Mouse (Mus musculus) left cerebral cortex, adult 6 months (tissue): Measurements from ENCODE around the gene Pdia4. TPM values are rescaled to one million over a fixed set of nuclear protein-coding genes. Genes with fewer than 3 reads are reported as not detected.

Experiments used
- long read RNA-seq, 2 experiments: library from polyadenylated mRNA; unstranded; transcript quantifications; one replicate each; pipeline ENCODE4 v2.0.0; 2019 to 2020
- polyA plus RNA-seq: library from polyadenylated mRNA; unstranded; fragments of <200 nt; fragmentation: Nextera tagmentation; gene quantifications from 2 replicates; pipeline ENCODE4 v1.2.3, GENCODE M21; 2021

Pdia4 gene
- 42.1 and 45.0 TPM in 2 replicates for polyA plus RNA-seq
- long read RNA-seq, experiment 1, transcript Pdia4-201 (10 exons, 2,399 nt) = major isoform, 375 of 415 reads
- long read RNA-seq, experiment 1, partial matches to known transcripts = 21 of 415 reads
- long read RNA-seq, experiment 1, other reads (novel, unspliced or antisense) = 19 of 415 reads
- long read RNA-seq, experiment 2, transcript Pdia4-201 (10 exons, 2,399 nt) = major isoform, 60 of 79 reads
- long read RNA-seq, experiment 2, partial matches to known transcripts = 14 of 79 reads
- long read RNA-seq, experiment 2, other reads (novel, unspliced or antisense) = 5 of 79 reads

DNA sequence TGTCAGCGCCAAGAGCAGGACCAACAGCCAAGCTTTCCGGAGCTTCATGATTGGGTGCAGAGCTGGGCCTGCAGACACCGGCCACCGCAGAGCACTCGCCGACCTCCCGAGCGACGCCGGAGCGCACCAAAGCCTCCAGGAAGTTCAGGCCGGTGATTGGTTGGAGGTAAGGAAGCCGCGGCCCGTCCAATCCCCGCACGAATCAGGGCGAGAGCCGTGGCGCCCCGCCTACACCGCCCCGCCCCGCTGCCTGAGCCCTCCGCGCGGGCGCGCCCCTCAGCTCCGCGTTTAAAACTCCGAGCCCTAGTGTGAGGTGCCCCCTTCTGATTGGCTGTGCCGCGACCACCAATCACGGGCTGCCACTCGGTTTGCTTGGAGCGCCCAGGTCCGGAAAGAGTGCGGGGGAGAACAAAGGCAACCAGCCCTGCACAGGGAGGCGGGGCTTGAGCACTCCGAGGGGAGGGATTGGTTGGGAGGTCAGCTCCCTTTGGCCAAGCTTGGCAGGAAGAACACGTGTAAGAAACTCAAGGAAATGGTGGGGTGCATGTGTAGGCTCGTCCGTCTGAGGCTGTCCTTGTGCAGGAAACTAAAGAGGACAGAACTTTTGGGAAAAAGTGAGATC lies at the start of gene Pdia4:
Pdia4 (minus strand) TSS at position 174 of the 622 bp plus-strand sequence.

DNA sequence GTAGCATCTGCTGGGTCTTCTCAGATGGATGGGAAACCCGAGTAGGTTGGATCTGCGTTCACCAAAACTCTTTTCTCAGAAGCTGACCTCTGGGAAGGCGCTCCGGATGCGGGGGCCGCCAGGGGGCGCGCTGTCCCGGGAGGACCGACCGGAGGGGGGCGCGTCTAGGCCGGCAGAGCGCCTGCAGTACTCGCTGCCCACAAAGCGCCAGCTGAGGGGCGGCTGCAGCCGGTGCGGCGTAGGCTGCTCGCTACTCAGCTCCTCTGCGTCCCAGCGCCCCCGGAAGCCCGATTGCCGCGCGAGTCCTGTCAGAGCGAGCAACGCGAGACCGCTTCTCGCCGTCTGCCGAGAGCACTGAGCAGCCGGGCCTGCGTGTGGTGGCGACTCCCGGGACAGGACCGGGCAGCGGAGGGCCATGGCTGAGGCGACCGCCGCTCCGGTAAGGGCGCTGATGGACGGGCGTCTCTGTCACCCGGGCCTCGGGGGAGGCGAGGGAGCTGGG lies 22.3 kb upstream of the Pdia4 start, which contains the start of gene Zfp398:
Zfp398 (plus strand) TSS at position 180 of the 502 bp plus-strand sequence.

DNA sequence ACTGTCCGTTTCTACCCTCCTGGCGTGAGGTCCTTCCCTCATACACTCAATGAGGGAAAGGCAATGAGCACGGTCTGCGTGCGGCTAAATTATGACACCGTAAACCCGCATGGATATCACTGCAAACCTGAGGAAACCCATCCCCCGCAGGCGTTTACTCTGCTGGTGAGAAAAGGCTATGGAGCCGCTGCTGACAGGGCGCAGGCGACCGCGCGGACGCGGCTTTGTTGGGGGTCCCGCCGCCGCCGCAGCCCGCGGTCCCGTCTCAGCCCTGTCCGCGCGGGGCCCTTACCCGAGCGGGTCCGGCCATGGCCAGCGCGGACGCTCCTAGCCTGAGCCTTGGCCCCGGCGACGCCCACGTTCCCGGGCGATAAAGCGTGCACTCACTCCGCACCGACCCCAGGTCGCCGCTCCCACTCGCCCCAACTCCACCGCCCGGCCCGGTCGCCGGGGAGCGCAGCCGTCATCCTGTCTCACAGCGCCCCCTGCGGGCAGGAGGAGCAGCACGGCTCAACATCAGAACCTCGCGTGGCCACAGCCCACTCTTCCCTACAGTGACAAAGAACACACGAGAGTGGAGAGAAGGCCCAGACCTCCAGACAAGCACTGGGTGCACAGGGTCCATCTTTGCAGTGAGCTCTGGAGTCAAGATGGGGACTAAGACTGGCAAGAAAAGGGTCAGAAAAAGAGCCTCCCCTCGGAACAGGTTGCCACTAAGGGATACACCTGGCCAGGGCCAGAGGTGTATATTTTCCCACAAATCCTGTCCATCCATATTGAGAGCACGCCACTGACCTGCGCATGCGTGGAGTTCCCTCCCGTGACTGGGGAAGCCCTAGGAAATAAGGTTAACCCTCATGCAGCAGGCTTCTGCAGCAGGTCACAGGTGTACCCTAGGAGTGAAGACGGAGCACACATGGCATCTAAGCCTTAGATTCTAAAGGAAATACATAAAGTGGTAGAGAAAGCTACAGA lies 17.2 kb upstream of the Pdia4 start, which contains the start of gene Zfp786:
Zfp786 (minus strand) TSS at position 764 of the 975 bp plus-strand sequence.

Other genes with a start within 250 kb of the Pdia4 start
- 5.5 and 8.5 TPM in 2 replicates for gene Ezh2, start 218.1 kb downstream of the Pdia4 start, polyA plus RNA-seq
- 1.4 and 1.7 TPM in 2 replicates for gene Zfp786, start 17.4 kb upstream of the Pdia4 start, polyA plus RNA-seq
- gene Zfp398, start 22.2 kb upstream of the Pdia4 start, polyA plus RNA-seq = 4.4 and 6.3 TPM in 2 replicates
- 1.3 and 2.9 TPM in 2 replicates for gene Zfp282, start 63.8 kb upstream of the Pdia4 start, polyA plus RNA-seq
- 6.5 and 8.0 TPM in 2 replicates for gene Zfp212, start 107.0 kb upstream of the Pdia4 start, polyA plus RNA-seq
- 9.5 and 11.7 TPM in 2 replicates for gene Zfp956, start 140.0 kb upstream of the Pdia4 start, polyA plus RNA-seq
- 10.9 and 14.7 TPM in 2 replicates for gene Zfp777, start 235.5 kb upstream of the Pdia4 start, polyA plus RNA-seq